Mouse (Mus musculus) myocyte (in vitro differentiated cells): ENCODE measurements around the gene Trmt1.

ENCODE experiments used
- CEBPB ChIP-seq: IDR thresholded peaks from 2 replicates; pipeline ENCODE4 v1.6.1; 2011; ENCODE audit warnings: mild to moderate bottlenecking, moderate library complexity; ENCODE audit not compliant: poor library complexity, insufficient read depth, severe bottlenecking
- E2F4 ChIP-seq: IDR thresholded peaks from one replicate; pipeline ENCODE4 v1.6.1; 2011; ENCODE audit warnings: mild to moderate bottlenecking, control low read depth, moderate library complexity; ENCODE audit not compliant: insufficient read depth
- MAX ChIP-seq: IDR thresholded peaks from one replicate; pipeline ENCODE4 v1.6.1; 2011; ENCODE audit warnings: low read depth, mild to moderate bottlenecking, control low read depth
- POLR2A ChIP-seq: IDR thresholded peaks from one replicate; pipeline ENCODE4 v1.6.1; 2011; ENCODE audit warnings: low read depth, mild to moderate bottlenecking, control low read depth, moderate library complexity; ENCODE audit not compliant: insufficient read length
- REST ChIP-seq: IDR thresholded peaks from one replicate; pipeline ENCODE4 v1.6.1; 2011; ENCODE audit warnings: mild to moderate bottlenecking, control low read depth, moderate library complexity; ENCODE audit not compliant: insufficient read depth, insufficient read length
- TCF3 ChIP-seq: IDR thresholded peaks from one replicate; pipeline ENCODE4 v1.6.1; 2011; ENCODE audit warnings: low read depth, control low read depth; ENCODE audit not compliant: insufficient read length
- USF1 ChIP-seq: IDR thresholded peaks from one replicate; pipeline ENCODE4 v1.6.1; 2011; ENCODE audit warnings: low read depth, mild to moderate bottlenecking, control low read depth, moderate library complexity

DNA sequence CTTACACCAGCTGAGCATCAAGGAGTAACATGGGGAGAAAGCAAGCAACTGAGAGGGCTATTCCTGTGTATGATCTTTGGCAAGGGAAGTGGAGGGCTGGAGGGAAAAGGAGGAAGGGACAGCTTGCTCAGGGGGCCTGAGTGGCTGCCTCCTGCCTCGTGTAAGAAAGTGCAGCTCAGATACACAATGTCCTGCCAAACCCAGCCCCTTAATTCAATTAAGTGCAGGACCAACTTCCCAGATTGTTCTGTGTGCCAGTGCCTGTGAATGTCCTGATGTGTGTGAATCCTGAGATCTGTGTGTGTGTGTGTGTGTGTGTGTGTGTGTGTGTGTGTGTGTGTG is 53.3 kb downstream of the Trmt1 start:
- no peak for TF ChIP-seq REST
- no peak for TF ChIP-seq USF1
- TF ChIP-seq CEBPB: no peak
- no peak for TF ChIP-seq E2F4
- TF ChIP-seq POLR2A: no peak
- no peak for TF ChIP-seq TCF3
- no peak for TF ChIP-seq MAX
